Mouse (Mus musculus) heart, postnatal 25 days (tissue): ENCODE measurements around the gene Mcrip1. TPM values are rescaled to one million over a fixed set of nuclear protein-coding genes. Genes with fewer than 3 reads are reported as not detected.
"Not testable (repeated sequence)": the region's sequence is repeated elsewhere in the genome, so short reads cannot be mapped to it uniquely, and the experiment has no call there.

Experiments
- DNase-seq: peaks from one replicate; pipeline ENCODE4 v3.0.0; 2022; ENCODE audit warnings: low spot score
- intact Hi-C: fragments of 180-260 bp; cut with DNase I; formaldehyde crosslinking; loops from one replicate; pipeline ENCODE4 v1.15.1; 2025
- total RNA-seq, 2 experiments: library from RNA; stranded (reverse); gene quantifications; 2 replicates each; pipeline ENCODE4 v1.2.3; 2021

Mcrip1 gene
- total RNA-seq, 2 experiments from 2014 or later, result 44.1 to 46.9 TPM

DNA sequence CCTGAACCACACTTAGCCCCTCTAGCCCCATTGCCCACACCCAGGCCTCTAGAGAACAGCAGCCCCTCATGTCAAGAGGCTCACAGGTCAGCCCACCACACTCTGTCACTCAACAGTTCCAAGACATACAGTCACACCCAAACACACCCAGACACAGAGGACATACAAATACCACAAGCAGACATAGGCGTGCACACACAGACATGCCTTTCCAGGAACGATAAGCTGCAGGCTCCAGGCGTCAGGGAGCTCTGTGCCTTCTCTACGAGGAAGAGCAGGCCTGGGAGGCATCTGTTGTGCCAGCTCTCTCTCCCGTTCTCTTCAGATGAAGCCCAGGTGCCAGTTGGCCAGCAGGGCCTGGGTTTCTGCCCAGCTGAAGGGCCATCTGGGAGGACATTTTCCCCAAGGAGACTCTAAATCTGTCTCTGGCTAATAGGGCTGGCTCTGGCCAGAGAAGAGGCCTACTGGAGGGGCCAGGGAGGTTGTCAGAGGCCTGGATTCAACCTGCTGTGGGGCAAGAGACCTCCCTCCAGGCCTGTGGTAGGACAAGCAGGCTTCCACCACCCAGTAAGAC, 28.5 kb downstream of the Mcrip1 start:
- intact Hi-C loops, result loop anchor here (1.0 kb wide), 1 partner anchor 17 kb away; no protein-coding TSS in a partner anchor
- DNase-seq, result peak; percentile 38

DNA sequence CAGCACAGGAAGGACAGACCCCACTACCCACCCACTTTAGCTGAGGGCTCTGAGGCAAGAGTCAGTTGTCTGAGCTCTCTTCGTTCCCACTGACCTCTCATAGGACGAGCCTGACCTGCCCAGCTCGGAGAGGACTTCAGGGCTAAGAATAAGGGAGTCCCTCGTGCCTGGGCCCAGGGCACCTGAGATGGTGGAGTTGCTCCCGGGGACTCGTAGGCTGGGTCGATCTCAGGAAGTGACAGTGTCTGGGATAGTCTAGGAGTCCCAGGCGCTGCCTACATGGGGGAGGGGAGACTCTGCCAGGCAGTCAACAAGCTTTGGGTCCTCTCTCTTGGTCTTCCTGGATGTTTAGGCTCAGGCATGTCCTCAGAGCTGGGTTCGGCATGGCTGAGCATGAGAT, 29.0 kb downstream of the Mcrip1 start:
- intact Hi-C loops, result no loop called here

DNA sequence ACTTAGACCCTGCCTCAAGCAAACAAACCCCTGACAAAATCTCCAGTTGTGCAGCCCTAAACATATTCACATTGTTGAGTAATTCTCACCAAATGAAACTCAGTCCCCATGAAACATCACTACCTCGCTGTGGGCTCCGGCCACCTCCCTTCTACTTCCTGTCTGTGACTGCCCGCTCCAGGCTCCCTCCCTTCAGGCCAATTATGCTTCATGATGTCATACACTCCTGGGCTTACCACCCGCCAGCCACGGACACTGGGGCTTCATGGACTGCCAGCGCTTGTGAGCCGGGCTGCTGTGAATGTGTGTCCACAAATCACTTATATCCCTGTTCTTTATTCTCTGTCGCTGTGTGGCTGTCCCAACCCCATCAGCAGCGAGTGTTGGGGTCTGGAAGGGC, 29.8 kb downstream of the Mcrip1 start:
- intact Hi-C loops, result loop anchor here (10.0 kb wide), 1 partner anchor 195 kb away; the partner anchor contains the start of genes Cenpx and Lrrc45
- peak; percentile 72 for DNase-seq

More for the DNA sequence above, 29.0 kb downstream of the Mcrip1 start:
- no peak for DNase-seq

DNA sequence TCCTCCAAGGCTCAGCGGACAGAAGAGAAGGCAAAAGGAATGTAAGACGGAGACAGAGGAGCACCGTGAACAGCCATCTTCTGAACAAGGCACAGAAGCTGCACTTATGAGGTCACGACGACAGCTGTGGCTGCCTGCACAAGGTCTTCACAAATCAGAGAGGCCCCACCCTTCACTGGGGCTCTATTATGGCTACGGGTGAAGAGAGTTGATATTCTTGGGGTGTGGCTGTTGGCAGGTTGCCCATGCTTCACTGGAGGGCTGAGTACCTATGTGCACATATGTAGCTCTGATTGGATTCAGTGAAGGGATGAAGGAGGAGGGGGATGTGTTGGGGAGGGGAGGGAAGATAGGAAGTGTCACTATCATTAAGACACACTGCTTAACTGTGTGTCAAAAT, 31.0 kb downstream of the Mcrip1 start:
- no peak for DNase-seq
- intact Hi-C loops, result loop anchor here (10.0 kb wide), 1 partner anchor 196 kb away; the partner anchor contains the start of genes Cenpx and Lrrc45

DNA sequence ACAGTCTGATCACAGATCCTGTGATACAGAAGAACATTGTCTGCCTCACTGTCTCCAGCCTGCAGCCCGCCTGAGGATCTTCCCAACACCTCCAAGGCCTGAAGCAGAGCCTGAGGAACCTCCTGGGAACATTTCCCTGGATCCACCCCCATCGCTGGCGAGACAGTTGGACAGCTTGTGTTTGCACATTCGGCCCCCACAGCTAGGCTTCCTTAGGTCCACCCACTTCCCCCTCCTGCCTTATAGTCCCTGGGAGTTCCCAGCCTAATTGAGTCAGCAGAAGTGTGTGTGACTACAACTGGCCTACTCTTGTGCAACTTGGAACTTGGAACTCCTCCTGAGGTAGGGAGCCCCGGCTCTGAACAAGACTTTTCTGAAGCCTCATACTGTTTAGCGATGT, 31.5 kb downstream of the Mcrip1 start:
- intact Hi-C loops, result loop anchor here (10.0 kb wide), 1 partner anchor 197 kb away; the partner anchor contains the start of genes Cenpx and Lrrc45
- DNase-seq, result peak; percentile 64

DNA sequence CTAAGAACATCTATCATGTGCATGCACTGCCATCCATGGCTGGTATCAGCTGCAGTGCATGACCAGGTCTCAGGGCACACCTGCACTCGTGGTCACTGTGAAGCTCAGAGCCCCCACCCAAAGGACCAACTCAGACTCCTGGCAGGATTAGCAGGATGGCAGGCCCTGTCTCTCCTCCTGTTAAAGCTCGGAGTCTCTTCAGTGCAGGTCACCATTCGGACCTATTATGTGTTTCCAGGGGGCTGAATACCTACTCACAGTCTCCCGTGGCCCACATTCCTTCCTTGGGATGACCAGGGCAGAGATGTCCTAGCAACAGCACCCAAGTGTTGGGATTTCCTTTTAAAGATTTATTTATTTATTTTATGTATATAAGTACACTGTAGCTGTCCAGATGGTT, 32.4 kb downstream of the Mcrip1 start:
- intact Hi-C loops, result loop anchor here (2.0 to 10.0 kb wide), 2 partner anchors 60 to 198 kb away; partner anchors contain the start of genes Cenpx and Lrrc45
- DNase-seq, result no peak

DNA sequence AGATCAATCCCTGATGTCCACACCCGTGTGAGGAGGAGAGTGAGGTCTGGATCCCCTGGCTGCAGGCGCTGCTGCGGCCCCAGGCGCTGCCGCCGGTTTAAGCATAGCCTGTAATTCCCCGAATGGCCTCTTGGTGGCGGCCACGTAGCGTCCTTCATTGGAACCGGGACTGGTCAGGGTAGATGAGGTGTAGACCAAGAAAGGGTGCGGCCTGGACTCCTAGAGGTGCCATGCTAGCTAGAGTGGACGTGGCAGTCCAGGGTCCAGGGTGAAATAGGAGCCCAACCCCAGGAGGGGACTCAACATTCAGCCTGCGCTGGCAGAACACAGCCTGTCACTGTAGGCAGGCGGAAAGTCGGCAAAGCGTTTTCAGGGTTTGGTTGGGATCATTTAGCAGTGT, 33.9 kb downstream of the Mcrip1 start:
- intact Hi-C loops, result loop anchor here (2.0 to 10.0 kb wide), 3 partner anchors 61 to 199 kb away; partner anchors contain the start of genes Cenpx and Lrrc45
- peak; percentile 71 for DNase-seq

DNA sequence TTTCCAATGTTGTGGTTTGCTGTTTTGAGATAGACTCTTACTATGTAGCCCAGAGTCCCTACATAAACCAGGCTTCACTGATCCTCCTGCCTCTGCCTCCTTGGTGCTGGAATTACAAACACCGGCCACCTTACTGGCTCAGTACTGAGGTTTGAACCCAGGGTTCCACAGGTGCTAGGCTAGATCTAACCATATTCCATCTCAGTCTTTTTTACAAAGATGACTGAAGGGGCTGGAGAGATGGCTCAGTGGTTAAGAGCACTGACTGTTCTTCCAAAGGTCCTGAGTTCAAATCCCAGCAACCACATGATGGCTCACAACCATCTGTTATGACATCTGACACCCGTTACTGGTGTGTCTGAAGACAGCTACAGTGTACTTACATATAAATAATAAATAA, 35.3 kb downstream of the Mcrip1 start:
- DNase-seq, result not testable (repeated sequence)
- intact Hi-C loops, result loop anchor here (2.0 to 10.0 kb wide), 2 partner anchors 99 to 201 kb away; partner anchors contain the start of genes Cenpx and Lrrc45

DNA sequence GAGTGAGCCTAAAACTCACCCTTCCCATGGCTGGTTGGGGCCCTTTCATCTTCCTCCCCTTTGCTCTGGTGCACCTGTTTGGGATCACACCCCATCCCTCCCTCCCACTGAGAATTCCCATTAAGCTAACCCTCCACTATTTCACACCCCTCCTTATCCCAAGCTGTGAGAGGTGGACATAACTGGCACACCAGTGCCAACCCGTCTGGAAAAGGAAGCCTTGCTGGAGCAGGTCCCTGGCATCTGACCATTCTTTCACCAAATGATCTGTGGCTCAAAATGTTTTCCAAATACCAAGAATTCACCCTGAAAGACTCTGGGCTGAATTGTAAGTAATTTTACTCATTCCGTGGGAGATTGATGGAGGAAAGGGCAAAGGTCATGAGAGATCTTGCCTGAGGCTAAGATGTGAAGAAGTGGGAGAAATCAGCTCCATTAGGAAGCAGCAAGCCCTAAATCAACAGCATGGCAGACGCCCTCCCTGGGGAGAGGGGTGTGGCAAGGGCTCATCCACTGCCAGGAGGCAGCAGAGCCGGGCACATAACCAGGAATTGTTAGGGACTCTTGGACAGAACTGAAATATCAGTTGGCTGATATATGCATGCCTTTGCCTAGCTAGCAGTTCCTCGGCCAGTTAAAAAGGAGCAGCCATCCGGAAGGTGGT, 36.6 kb downstream of the Mcrip1 start:
- intact Hi-C loops, result loop anchor here (10.0 kb wide), 1 partner anchor 202 kb away; the partner anchor contains the start of genes Cenpx and Lrrc45
- DNase-seq, result no peak

DNA sequence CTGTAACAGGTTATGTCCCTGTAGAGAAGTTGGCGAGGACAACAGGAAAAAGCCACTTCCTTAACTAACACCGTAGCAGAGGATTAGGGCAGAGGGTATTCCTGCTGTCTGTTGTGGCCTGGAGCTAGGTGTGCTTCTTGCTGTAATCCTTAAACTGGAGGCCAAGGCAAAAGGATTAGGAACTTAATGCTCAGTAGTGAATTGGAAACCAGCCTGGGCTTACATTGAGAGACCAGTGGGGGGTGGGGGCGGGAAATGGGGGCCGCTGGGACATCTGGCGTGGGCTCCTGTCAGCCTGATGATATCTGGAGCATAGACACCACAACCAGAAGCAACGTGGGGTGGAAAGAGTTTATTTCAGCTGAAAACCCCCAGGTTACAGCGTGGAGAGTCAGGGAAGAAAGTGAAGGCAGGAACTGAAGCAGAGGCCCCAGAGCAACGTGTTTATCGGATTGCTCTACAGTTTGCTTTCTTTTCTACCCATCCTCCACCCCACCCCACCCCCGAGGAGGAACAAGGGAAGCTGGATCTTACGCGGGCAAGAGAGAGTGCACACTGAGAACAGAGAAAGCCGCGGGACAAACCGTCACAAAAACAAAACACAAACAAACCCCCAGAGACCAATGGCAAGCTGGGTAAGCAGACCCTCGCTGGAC, 39.0 kb downstream of the Mcrip1 start:
- no peak for DNase-seq
- intact Hi-C loops, result loop anchor here (10.0 kb wide), 1 partner anchor 204 kb away; the partner anchor contains the start of genes Cenpx and Lrrc45

DNA sequence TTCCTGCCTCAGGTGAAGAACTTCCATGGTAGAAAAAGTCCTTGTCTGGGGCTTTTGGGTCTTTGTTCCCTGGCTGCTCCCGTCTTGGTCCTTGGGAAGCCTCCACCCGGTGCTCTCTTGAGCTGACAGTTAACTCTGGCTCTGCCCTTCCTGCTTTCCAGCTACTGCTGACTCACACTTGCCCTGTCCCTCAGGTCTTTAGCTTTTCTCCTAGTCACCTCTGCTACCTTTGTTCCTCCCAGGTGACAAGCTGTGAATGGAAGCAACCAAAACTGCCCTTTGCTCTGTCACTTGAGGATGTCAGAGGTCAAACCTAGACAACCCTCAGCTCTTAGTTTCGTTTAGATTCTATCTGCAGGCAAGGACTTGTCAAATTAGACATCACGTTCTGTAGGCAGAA, 39.6 kb downstream of the Mcrip1 start:
- no peak for DNase-seq
- intact Hi-C loops, result loop anchor here (2.0 to 10.0 kb wide), 2 partner anchors 21 to 205 kb away; partner anchors contain the start of genes Cenpx and Lrrc45

DNA sequence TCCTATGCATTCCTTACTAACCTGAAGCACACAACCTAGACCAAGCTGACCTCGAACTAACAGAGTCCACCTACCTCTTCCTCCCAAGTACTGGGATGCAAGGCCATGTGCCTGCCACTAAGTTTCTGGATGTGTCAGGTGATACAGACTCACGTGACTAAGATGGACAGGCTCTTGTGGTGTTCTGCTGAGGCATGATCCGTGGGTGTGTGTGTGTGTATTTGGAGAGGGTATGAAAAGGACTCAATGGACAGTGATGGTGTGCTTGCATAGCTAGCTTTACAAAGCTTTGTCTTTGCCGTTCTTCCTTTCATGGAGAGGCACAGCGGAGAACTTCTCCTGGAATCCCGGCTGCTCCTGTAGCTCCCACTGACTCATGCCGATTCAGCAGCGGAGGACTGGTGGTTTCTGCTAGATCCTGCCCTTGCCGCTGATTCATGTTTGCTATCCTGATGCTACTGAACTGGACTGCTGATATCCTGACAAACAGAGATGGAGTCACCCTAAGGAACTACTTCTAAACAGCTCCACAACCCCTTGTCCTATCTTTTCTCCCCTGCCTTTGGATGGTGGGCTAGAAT, 41.1 kb downstream of the Mcrip1 start:
- no peak for DNase-seq
- intact Hi-C loops, result loop anchor here (2.0 kb wide), 1 partner anchor 20 kb away; no protein-coding TSS in a partner anchor

DNA sequence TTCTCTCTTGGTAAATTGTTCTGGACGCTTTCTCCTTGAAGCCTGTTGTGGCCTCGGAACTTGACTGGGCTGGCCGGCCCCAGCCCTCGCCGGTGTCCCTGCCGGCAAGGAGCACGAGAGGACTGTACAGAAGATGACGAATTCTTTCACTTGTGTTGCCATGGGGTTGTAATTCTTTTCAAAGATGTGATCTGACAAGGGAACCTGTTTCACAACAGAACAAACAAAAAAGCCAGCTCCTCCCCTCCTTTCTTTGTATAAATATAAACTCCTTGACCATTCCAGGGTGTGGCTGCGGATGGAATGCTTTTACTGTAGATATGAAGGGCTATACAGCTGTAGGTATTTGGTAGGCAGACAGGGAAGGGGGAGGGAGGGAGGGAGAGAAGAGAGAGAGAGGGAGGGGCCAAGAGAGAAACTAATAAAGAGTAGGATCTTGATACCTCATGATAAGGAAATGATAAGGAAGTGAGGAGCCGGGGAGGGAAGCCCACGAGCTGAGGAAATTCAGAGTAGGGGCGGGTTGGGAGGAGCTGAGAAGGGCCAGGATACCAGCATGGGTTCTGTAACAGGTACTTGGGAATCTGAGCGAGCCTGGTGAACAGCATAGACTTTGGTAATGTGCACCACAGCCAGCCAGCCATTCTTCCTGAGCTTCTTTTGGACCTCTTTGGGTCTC, 41.8 kb downstream of the Mcrip1 start:
- intact Hi-C loops, result loop anchor here (2.0 kb wide), 1 partner anchor 19 kb away; no protein-coding TSS in a partner anchor

DNA sequence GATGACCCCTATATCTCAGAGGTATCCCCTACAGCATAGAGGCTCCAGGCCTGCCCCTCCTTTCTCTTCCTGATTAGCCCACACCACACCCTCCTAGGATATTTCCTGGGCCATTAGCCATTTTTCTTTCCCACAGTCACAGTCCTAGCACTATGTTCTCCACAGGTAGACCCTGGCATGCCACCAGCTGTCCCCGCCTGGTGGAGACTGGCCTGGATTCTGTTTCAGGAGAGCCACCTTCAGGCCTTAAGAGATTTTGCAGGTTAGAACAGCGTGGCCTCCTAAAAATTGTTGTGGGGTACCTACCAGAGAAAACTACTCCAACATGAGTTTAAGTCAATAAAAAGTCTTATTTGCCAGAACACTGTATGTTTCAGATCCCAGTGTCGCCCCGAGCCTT, 42.6 kb downstream of the Mcrip1 start:
- DNase-seq, result no peak
- intact Hi-C loops, result no loop called here

More for the DNA sequence above, 41.8 kb downstream of the Mcrip1 start:
- DNase-seq, result no peak

DNA sequence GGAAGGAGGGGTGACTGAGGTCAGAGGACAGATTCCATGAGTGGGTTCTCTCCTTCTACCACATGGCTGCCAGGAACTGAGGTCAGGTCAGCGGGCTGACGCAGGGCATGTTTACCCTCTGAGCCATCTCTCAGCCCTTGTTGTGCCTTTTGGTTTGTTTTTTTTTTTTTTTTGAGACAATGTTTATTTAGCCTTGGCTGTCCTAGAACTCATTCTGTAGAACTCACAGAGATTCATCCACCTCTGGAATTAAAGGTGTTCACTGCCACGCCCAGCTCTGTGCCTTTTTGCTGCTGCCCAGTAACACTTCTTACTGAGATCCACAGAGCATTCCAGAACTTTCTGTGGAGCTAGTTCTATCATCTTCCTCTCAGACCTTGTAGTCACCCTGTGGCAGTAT, 43.9 kb downstream of the Mcrip1 start:
- DNase-seq, result no peak
- intact Hi-C loops, result no loop called here

DNA sequence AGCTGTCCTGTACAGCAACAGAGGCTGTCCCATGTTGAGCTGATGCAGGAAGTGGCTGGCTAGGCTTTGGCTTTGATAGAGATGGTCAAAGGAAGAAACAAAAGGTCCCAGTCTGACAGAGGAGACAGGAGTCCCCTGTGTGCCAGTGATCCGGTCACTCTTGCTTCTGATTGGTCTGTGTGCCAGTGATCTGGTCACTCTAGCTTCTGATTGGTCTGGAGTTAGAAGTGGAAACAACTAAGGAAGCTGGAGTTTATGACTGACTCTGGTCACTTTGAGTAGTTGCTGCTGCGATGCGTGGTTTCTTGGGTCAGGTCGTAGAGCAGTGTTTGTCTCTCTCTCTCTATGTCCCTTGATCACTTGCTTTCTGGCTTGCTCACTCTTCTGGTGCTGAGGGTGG, 47.8 kb downstream of the Mcrip1 start:
- DNase-seq, result no peak

DNA sequence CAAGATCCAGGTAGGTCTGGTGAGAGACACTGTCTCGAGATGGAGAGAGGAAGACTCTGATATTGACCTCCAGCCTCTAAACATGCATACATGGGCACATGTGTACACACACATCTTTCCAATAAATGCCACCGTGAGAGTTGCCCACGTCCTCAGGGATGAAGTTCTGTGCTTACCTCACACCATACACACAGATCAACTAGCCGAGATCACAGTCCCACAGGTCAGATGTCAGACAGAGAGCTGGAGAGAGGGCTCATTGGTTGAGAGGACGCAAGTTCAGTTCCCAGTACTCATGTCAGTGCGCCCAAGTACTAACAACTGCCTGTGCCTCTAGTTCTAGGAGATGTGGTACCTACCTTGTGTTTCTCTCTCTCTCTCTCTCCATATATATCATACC, 48.5 kb downstream of the Mcrip1 start:
- intact Hi-C loops, result no loop called here
- no peak for DNase-seq

More for the DNA sequence above, 47.8 kb downstream of the Mcrip1 start:
- intact Hi-C loops, result no loop called here

DNA sequence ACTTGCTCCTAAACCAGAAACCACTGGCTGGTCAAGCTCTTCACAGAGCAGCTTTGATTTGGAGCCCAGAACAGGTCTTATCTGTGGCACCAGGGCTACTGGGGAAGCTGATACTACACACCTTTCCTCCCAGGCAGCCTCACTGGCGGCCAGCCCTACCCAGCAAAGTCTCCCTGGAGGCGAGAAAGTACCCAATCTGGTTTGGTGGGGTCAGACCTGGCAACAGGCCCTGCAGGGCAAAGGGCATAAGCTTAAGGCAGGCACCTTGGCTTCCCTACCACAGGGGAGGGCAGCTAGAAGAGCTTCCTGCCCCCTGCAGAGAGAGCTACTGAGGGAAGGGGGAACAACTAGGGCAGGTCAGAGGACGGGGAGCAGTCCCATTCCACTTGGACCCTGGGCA, 49.2 kb downstream of the Mcrip1 start:
- DNase-seq, result no peak
- intact Hi-C loops, result no loop called here

DNA sequence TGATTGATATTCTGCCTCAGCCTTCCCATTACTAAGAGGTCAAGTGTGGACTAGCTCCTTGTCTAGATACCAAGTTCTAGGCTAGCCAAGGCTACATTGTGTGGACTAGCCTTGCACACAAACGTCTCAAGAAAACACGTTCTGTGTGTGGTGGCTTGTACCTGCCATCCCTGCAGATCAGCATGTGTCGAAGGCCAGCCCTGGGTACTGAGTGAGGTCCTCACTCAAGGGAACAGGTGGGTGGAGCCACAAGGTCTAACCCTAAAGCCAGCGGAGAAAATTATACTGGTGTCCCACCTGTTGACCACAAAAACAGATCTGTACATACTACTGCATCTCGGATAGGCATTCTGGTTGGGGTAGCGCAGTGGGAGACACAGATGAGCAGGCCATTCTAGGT, 49.6 kb downstream of the Mcrip1 start:
- no peak for DNase-seq
- intact Hi-C loops, result no loop called here
